Mouse (Mus musculus) embryonic facial prominence, embryonic 15.5 days (tissue): ENCODE measurements around the gene Ensa. TPM values are rescaled to one million over a fixed set of nuclear protein-coding genes. Genes with fewer than 3 reads are reported as not detected.
A peak's percentile ranks its signal among the peaks of the same experiment; 100 is the strongest.

Source experiments
- ATAC-seq: fragments of 200-750 bp; cut with Nextera tagmentation; 2 replicates; pipeline ENCODE4 v1.8.0; 2017; ENCODE audit warnings: low read depth, moderate TSS enrichment; ENCODE audit not compliant: insufficient number of reproducible peaks, low FRiP score, low TSS enrichment
- H3K27ac ChIP-seq: fragments of 300-500 bp; sonication (generic); replicated peaks from 2 replicates; pipeline ENCODE4 v1.5.1; 2015; ENCODE audit warnings: mild to moderate bottlenecking, inconsistent platforms
- H3K27me3 ChIP-seq: fragments of 300-500 bp; sonication (generic); 2 replicates; pipeline ENCODE4 v1.6.1; 2015; ENCODE audit warnings: inconsistent platforms
- H3K36me3 ChIP-seq: fragments of 300-500 bp; sonication (generic); 2 replicates; pipeline ENCODE4 v1.6.1; 2015; ENCODE audit warnings: mild to moderate bottlenecking, inconsistent platforms
- H3K4me1 ChIP-seq: fragments of 300-500 bp; sonication (generic); 2 replicates; pipeline ENCODE4 v1.6.1; 2015; ENCODE audit warnings: inconsistent platforms
- H3K4me2 ChIP-seq: fragments of 300-500 bp; sonication (generic); replicated peaks from 2 replicates; pipeline ENCODE4 v1.6.1; 2015; ENCODE audit warnings: mild to moderate bottlenecking, inconsistent platforms
- H3K4me3 ChIP-seq: fragments of 300-500 bp; sonication (generic); replicated peaks from 2 replicates; pipeline ENCODE4 v1.5.1; 2015; ENCODE audit warnings: mild to moderate bottlenecking, inconsistent platforms
- H3K9ac ChIP-seq: fragments of 300-500 bp; sonication (generic); 2 replicates; pipeline ENCODE4 v1.6.1; 2015; ENCODE audit warnings: inconsistent platforms
- H3K9me3 ChIP-seq: fragments of 300-500 bp; sonication (generic); replicated peaks from 2 replicates; pipeline ENCODE4 v1.6.1; 2016; ENCODE audit warnings: inconsistent platforms
- WGBS: fragments of 180-500 bp; shearing (Covaris S2); methylation state at CpG from one replicate; pipeline ENCODE4 v1.1.7; 2015; 5-methylcytosine and 5-hydroxymethylcytosine counted together
- polyA plus RNA-seq: library from polyadenylated mRNA; unstranded; fragments of >200 nt; fragmentation: Nextera tagmentation; extraction: Ambion mirVana; gene quantifications from 2 replicates; pipeline ENCODE4 v1.2.1, GENCODE M21; 2015

Ensa gene
- polyA plus RNA-seq, 1 experiment from 2014 or later, result 77.9 TPM

DNA sequence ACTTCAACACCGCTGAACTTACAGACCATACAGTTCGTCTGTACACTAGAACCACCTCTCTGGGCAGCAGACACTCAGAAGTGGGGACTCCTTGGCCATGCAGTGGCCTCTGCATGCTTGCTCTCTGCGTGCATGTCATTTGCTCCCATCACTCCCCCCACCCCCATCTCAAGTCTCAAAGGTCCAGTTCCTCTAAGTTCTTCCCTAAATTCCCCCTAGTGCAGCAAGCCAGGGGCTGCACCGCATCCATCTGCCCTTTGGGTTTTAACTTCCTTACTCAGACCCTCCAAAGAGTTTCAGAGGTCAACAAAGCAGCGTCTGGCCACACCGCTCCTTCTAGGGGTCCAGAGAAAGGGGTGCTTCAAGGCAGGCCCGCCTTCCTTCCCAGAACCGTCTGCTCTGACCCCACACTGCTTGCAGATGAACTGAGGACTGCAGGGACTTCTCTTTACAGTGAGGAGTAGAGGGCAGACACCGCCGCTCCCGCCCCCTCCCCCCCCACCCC, 49.0 kb downstream of the Ensa start:
- H3K4me3 ChIP-seq, result peak overlapping the region; percentile 10; the same call in 1 of the 2 replicates
- 11% methylated on average over 11 of the region's 11 CpGs for WGBS
- peaks cover 53% of the 10 kb centered on the region for H3K4me1 ChIP-seq
- peak overlapping the region; percentile 95 for H3K27ac ChIP-seq
- H3K27me3 ChIP-seq, result no peaks in the 10 kb centered on the region
- peak overlapping the region; percentile 38 for H3K4me2 ChIP-seq
- no peak overlapping the region for H3K9ac ChIP-seq
- no peaks in the 10 kb centered on the region for H3K9me3 ChIP-seq
- peaks cover 14% of the 10 kb centered on the region; the same call in 1 of the 2 replicates for H3K36me3 ChIP-seq
- no peak; the same call in 1 of the 2 replicates for ATAC-seq

- Histone ChIP-seq H3K9me3 (no peaks in the 10 kb centered on the region), H3K27ac (peak overlapping the region; percentile 95), H3K4me1 (peaks cover 53% of the 10 kb centered on the region), H3K4me3 (no peak overlapping the region), H3K27me3 (no peaks in the 10 kb centered on the region), H3K36me3 (peaks cover 12% of the 10 kb centered on the region; the same call in 1 of the 2 replicates), H3K9ac (no peak overlapping the region), H3K4me2 (peak overlapping the region; percentile 38)
- WGBS, result 6% methylated on average over 2 of the region's 2 CpGs
- ATAC-seq, result peak; percentile 57
These were observed 49.4 kb downstream of the Ensa start for GRCm38 (mm10) chr3:95674236-95674635.

DNA sequence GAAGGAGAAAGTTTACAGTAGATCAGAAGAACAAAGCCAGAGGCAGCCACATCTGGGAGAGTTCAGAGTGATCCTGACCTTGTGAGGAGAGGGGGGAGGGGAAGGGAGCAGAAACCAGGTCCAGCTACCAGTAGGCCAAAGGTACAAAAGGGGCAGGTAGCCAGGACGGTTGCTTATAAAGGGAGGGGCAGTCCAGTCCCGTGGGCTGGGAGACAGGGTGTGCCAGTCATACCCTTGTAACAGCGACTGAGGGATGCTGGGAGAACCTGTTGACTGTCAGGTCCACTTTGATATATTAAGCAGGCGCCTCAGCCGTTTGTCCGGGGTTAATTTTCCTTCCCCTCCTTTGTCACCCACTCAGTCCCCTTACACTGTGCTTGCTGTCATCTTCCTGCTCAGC, 50.0 kb downstream of the Ensa start:
- Histone ChIP-seq H3K4me3 (no peak overlapping the region), H3K27ac (peak overlapping the region; percentile 95), H3K9me3 (no peaks in the 10 kb centered on the region), H3K27me3 (no peaks in the 10 kb centered on the region), H3K4me1 (peaks cover 53% of the 10 kb centered on the region), H3K9ac (no peak overlapping the region), H3K4me2 (peak overlapping the region; percentile 9; the same call in 1 of the 2 replicates), H3K36me3 (peaks cover 12% of the 10 kb centered on the region; the same call in 1 of the 2 replicates)
- ATAC-seq, result no peak
- WGBS, result 17% methylated on average over 6 of the region's 6 CpGs

DNA sequence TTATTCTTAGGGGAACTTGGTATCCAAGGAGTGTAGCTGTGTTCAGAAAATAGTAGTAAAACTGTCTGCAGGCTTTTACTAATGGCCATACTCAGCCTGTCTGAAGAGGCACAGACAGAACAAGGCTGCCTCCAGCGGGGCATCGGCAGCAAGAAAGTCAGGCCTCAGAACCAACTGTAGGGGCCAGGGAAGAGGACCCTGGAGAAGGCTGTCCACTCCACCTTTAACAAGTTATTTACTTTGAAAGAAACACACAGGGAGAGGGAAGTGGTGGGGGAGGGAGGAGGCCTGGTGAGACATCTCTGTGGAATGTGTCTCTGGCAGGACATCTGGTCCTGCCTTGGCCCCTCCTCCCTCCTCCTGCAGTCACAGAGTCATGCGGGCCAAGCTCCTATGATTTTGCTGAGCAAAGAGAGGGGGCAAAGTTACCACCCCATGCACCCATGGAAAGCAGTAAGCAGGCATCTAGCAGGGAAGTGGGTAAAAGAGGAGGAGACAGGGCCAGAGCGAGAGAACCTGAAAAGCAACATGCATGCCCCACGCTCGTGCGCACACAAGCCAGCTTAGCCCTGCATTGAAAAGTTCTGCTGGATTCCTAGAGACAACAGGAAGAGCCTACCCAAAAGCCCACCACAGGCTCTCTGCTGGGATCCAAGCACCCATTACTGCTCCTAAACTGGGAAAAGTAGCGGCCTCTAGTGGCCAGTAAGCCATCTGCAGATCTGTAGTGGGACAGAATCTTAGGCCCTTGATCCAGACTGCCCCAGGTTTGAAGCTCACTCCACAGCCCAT, 50.7 kb downstream of the Ensa start:
- peak overlapping the region; percentile 95 for H3K27ac ChIP-seq
- H3K27me3 ChIP-seq, result no peaks in the 10 kb centered on the region
- H3K4me3 ChIP-seq, result no peak overlapping the region
- H3K9ac ChIP-seq, result no peak overlapping the region
- WGBS, result 16% methylated on average over 8 of the region's 8 CpGs
- H3K9me3 ChIP-seq, result no peaks in the 10 kb centered on the region
- peak overlapping the region; percentile 9; the same call in 1 of the 2 replicates for H3K4me2 ChIP-seq
- peaks cover 12% of the 10 kb centered on the region; the same call in 1 of the 2 replicates for H3K36me3 ChIP-seq
- H3K4me1 ChIP-seq, result peaks cover 53% of the 10 kb centered on the region
- ATAC-seq, result peak; percentile 21; the same call in 1 of the 2 replicates

DNA sequence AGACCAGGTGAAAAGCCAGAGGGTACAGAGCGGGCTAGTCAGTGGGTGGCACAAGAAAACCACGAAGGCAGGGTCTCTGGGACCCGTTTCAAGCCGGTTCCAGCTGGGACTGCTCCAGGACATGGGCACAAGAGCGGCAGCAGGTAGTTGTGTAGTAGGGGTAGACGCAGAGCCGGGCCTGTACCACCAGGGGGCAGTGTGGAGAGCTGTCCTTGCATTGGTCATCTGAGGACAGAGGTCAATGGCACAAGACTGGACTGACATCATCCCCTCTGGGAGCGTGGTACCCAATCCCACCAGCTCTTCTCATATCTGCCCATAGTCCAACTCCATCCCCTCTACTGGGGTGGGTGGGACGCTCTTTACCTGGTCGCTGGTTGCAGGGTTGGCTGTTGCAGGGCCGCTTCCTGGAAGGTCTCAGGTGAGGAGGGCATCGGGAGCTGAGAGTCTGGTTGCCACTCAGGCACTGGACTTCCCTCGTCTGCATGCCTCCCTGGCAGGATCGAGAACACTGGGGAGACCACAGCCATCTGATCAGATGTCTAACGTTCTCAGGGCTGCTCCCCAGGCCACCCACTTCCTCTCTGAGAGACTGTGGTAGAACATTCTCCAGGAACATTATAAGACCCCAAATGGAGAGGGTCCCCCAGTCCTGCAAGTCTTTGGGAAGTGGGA, 52.1 kb downstream of the Ensa start:
- Histone ChIP-seq H3K36me3 (0 out of 2 replicates have a peak, but pooled peaks cover 9% of the 10 kb centered on the region), H3K27ac (no peak overlapping the region), H3K9me3 (no peaks in the 10 kb centered on the region), H3K27me3 (no peaks in the 10 kb centered on the region), H3K4me2 (no peak overlapping the region), H3K4me1 (peaks cover 53% of the 10 kb centered on the region), H3K9ac (no peak overlapping the region), H3K4me3 (no peak overlapping the region)
- 59% methylated on average over 15 of the region's 15 CpGs for WGBS
- no peak for ATAC-seq

DNA sequence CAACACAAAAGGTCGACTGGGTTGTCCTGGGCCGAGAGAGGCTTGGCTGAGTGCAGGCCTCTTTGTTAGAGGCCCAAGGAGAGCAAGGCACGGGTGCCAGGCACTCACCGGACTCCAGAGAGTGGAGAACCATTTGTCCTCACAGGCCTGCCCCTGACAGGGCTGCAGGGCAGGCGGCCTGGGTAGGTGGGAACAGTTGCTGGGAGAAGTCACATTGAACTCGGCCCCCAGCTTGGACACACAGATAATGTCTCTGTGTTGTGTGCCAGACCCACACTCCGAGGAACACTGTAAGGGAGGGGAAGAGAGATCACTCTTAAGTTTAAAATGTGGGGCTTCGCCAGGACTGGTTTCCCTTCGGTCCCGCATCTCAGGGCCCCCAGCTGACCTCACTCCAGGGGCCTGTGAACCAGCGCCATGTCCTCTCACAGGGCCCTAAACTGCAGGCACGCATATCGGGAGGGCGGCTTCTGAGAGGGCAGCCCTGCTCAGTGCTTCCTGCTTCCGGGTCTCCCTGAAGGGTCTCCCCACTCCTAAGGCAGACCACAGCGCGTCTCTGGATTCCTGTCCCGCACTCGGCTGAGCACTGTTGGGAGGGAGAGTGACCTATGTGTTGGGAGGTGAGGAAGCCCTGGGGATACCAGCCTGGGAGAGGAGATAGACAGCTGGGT, 52.8 kb downstream of the Ensa start:
- H3K36me3 ChIP-seq, result 0 out of 2 replicates have a peak, but pooled peaks cover 9% of the 10 kb centered on the region
- H3K4me2 ChIP-seq, result no peak overlapping the region
- H3K27ac ChIP-seq, result no peak overlapping the region
- no peak overlapping the region for H3K9ac ChIP-seq
- no peaks in the 10 kb centered on the region for H3K9me3 ChIP-seq
- H3K27me3 ChIP-seq, result no peaks in the 10 kb centered on the region
- peaks cover 47% of the 10 kb centered on the region for H3K4me1 ChIP-seq
- 86% methylated on average over 19 of the region's 19 CpGs for WGBS
- no peak overlapping the region for H3K4me3 ChIP-seq
- ATAC-seq, result no peak

DNA sequence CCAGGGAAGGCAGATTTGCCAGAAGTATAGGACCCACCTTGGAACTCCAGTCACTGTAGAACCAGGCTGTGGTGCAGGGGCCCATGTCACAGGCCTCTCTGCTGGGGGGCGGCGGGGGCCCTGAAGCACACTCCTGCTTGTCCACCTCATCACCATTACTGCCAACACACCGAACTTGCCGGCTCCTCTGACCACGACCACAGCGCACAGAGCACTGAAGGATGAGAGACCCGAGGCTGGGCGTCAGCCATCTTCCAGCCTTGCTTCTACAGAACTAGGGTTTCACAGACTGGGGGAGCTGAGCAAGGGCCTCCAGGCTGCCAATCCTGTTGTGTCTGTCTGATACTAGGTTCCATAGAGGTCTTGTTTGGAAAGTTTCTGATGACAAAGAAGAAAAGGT, 54.8 kb downstream of the Ensa start:
- ATAC-seq, result no peak
- H3K4me1 ChIP-seq, result peaks cover 30% of the 10 kb centered on the region
- 85% methylated on average over 8 of the region's 8 CpGs for WGBS

GRCm38 (mm10) chr3:95680673-95681072, 55.9 kb downstream of the Ensa start:
- no peaks in the 10 kb centered on the region for H3K9me3 ChIP-seq
- H3K27me3 ChIP-seq, result no peaks in the 10 kb centered on the region
- no peak overlapping the region for H3K4me3 ChIP-seq
- no peak overlapping the region for H3K4me2 ChIP-seq
- 0 out of 2 replicates have a peak, but pooled peaks cover 9% of the 10 kb centered on the region for H3K36me3 ChIP-seq
- H3K27ac ChIP-seq, result no peak overlapping the region
- WGBS, result 81% methylated on average over 6 of the region's 6 CpGs
- H3K4me1 ChIP-seq, result peaks cover 26% of the 10 kb centered on the region
- H3K9ac ChIP-seq, result no peak overlapping the region
- ATAC-seq, result no peak

More for the DNA sequence above, 54.8 kb downstream of the Ensa start:
- Histone ChIP-seq H3K27ac (no peak overlapping the region), H3K9ac (no peak overlapping the region), H3K36me3 (0 out of 2 replicates have a peak, but pooled peaks cover 9% of the 10 kb centered on the region), H3K27me3 (no peaks in the 10 kb centered on the region), H3K4me3 (no peak overlapping the region), H3K4me2 (no peak overlapping the region), H3K9me3 (no peaks in the 10 kb centered on the region)

GRCm38 (mm10) chr3:95681365-95681764, 56.6 kb downstream of the Ensa start:
- Histone ChIP-seq H3K27ac (no peak overlapping the region), H3K4me1 (peaks cover 26% of the 10 kb centered on the region), H3K9ac (no peak overlapping the region; the same call in 1 of the 2 replicates), H3K36me3 (0 out of 2 replicates have a peak, but pooled peaks cover 9% of the 10 kb centered on the region), H3K9me3 (no peaks in the 10 kb centered on the region), H3K4me2 (no peak overlapping the region), H3K4me3 (no peak overlapping the region), H3K27me3 (no peaks in the 10 kb centered on the region)
- no peak for ATAC-seq
- 46% methylated on average over 11 of the region's 11 CpGs for whole genome bisulfite sequencing
